Mouse (Mus musculus): ENCODE data around the gene Cela2a.

Gene Cela2a

DNA sequence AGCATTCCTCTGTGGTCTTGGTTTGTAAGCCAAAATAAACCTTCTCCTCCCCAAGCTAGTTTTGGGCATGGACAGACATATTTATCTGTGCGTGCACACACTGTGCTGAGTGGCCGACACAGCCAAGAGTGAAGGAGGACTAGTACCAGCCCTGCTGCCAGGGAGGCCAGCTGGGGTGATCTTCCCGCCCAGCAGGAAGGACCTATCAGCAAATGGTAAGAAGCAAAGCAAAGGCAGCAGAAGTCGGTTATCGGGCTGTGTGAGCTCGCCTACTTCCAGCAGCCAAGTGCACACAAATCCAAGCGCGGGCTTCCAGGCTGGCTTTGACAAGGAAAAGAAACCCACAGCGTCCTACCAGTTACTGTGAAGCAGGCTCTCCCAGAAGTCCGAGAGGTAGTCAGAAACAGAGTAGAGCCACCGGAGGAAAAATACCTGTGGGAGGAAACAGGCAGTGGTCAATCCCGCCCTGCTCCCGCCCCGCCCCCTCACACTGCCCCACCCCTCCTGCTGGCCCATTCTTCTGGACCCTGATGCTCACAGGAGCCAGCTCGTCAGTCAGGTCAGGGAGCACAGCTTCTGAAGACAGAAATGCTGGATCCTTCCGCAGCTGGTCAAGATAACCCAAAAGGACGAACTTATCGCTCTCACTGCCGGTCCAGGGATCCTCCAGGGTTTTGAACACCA, 58.5 kb downstream of the Cela2a start:
- peak in 1 of 2 experiments; percentile 28 for DNase-seq (ENCODE audit: low spot score in 2 of 2)

DNA sequence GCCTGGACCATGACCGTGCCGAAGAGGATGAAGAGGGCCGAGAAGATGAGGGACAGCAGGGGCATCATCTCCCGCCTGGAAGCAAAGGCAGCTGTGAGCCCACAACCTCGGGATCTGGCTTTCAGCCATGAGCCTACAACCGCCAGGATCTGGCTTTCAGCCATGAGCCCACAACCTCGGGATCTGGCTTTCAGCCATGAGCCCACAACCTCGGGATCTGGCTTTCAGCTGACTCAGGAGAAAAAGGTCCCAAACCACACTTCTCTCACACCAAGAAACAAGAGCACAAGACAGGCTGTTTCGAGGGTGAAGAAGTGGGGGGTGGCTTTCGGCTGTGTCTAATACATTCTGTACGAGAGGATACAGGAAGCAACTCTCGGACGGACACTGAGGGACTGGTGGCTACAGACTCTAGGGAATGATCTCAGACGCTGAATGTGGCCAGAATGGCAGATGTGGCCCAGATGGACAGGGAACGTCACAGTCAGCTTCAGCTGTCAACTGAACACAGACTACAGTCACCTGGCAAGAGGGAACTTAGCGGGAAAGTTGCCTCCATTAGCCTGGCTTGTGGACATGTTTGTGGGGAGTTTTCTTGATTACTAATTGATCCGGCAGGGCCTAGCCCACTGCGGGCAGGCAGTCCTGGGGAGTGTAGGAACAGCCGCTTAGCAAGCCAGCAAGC, 59.1 kb downstream of the Cela2a start:
- DNase-seq (ENCODE audit: low spot score in 2 of 2) = no peak

- DNase-seq (ENCODE audit: low spot score in 2 of 2) = peak in 1 of 2 experiments; percentile 26
These were observed 59.7 kb downstream of the Cela2a start for GRCm38 (mm10) chr4:141766316-141766667.

GRCm38 (mm10) chr4:141765008-141765407, 61.0 kb downstream of the Cela2a start:
- DNase-seq (ENCODE audit: low spot score in 2 of 2) = no peak

Data from spleen, postnatal 14 days (tissue).